Mouse (Mus musculus): ENCODE measurements at regions not wholly inside any gene's neighbourhood (a gene's known extent, or its start where the extent isn't known, plus 50 kb on each side); places are given as distances from the start of the nearest gene placed in this dataset.

GRCm38 (mm10) chr5:49641206-49641830 is 116.6 kb upstream of the Kcnip4 start:
- H3K27me3 ChIP-seq (ENCODE audit: control insufficient read depth, insufficient read depth, low read length), result no peaks in the 10 kb centered on the region
- H3K4me2 ChIP-seq (ENCODE audit: low read depth), result no peak overlapping the region
- DNase-seq (ENCODE audit: low spot score), result no peak
- H3K4me3 ChIP-seq (ENCODE audit: low read depth, low read length), result no peak overlapping the region
- no peaks in the 10 kb centered on the region for H3K36me3 ChIP-seq (ENCODE audit: control insufficient read depth, insufficient read depth, low read length)
- no peak overlapping the region for H3K27ac ChIP-seq (ENCODE audit: low read depth, low read length)
- no peaks in the 10 kb centered on the region for H3K4me1 ChIP-seq (ENCODE audit: control insufficient read depth, insufficient read depth, low read length)
- ATAC-seq (ENCODE audit: insufficient read depth, low FRiP score, low TSS enrichment), result no peak
- 84% methylated on average over 12 of the region's 12 CpGs for WGBS
- no peaks in the 10 kb centered on the region for H3K9me3 ChIP-seq (ENCODE audit: control insufficient read depth, low read length)
- H3K9ac ChIP-seq (ENCODE audit: low read length), result no peak overlapping the region

GRCm38 (mm10) chr5:49639637-49640036 is 114.9 kb upstream of the Kcnip4 start:
- Histone ChIP-seq H3K36me3 (ENCODE audit: control insufficient read depth, insufficient read depth, low read length) (no peaks in the 10 kb centered on the region), H3K27me3 (ENCODE audit: control insufficient read depth, insufficient read depth, low read length) (no peaks in the 10 kb centered on the region), H3K9ac (ENCODE audit: low read length) (no peak overlapping the region), H3K27ac (ENCODE audit: low read depth, low read length) (no peak overlapping the region), H3K4me3 (ENCODE audit: low read depth, low read length) (no peak overlapping the region), H3K9me3 (ENCODE audit: control insufficient read depth, low read length) (no peaks in the 10 kb centered on the region), H3K4me2 (ENCODE audit: low read depth) (no peak overlapping the region), H3K4me1 (ENCODE audit: control insufficient read depth, insufficient read depth, low read length) (no peaks in the 10 kb centered on the region)
- 92% methylated on average over 4 of the region's 4 CpGs for WGBS
- no peak for DNase-seq (ENCODE audit: low spot score)
- ATAC-seq (ENCODE audit: insufficient read depth, low FRiP score, low TSS enrichment), result no peak

- DNase-seq (ENCODE audit: low spot score), result no peak
- no peak overlapping the region for H3K4me2 ChIP-seq (ENCODE audit: low read depth)
- no peak overlapping the region for H3K4me3 ChIP-seq (ENCODE audit: low read depth, low read length)
- no peaks in the 10 kb centered on the region for H3K9me3 ChIP-seq (ENCODE audit: control insufficient read depth, low read length)
- 97% methylated on average over 1 of the region's 1 CpGs for WGBS
- H3K4me1 ChIP-seq (ENCODE audit: control insufficient read depth, insufficient read depth, low read length), result no peaks in the 10 kb centered on the region
- no peak overlapping the region for H3K9ac ChIP-seq (ENCODE audit: low read length)
- no peaks in the 10 kb centered on the region for H3K27me3 ChIP-seq (ENCODE audit: control insufficient read depth, insufficient read depth, low read length)
- ATAC-seq (ENCODE audit: insufficient read depth, low FRiP score, low TSS enrichment), result no peak
- no peaks in the 10 kb centered on the region for H3K36me3 ChIP-seq (ENCODE audit: control insufficient read depth, insufficient read depth, low read length)
- no peak overlapping the region for H3K27ac ChIP-seq (ENCODE audit: low read depth, low read length)
Measured at GRCm38 (mm10) chr5:49620152-49620551, 95.4 kb upstream of the Kcnip4 start.

DNA sequence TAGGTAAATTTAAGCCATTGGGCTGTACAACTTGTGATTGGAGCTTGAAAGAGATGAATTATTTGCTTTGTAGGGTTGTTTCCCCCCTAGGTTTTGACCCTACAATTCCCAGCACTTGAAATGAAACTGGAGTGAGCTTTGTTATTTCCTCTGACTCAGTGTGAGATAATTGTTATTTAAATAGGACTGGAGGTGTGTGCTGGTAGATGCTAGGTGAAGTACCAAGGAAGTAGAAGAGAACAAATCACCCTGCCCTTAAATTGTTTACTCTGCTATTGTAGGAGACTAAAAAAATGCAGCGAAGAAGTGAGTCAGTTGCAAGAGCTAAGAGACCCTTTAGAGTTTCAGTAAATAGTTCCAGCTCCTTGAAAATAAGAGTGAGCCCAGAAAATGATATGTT is 82.1 kb upstream of the Kcnip4 start:
- Histone ChIP-seq H3K27ac (ENCODE audit: low read depth, low read length) (no peak overlapping the region), H3K4me1 (ENCODE audit: control insufficient read depth, insufficient read depth, low read length) (no peaks in the 10 kb centered on the region), H3K4me2 (ENCODE audit: low read depth) (no peak overlapping the region), H3K36me3 (ENCODE audit: control insufficient read depth, insufficient read depth, low read length) (no peaks in the 10 kb centered on the region), H3K4me3 (ENCODE audit: low read depth, low read length) (no peak overlapping the region), H3K9me3 (ENCODE audit: control insufficient read depth, low read length) (no peaks in the 10 kb centered on the region), H3K27me3 (ENCODE audit: control insufficient read depth, insufficient read depth, low read length) (no peaks in the 10 kb centered on the region), H3K9ac (ENCODE audit: low read length) (no peak overlapping the region)
- no peak for ATAC-seq (ENCODE audit: insufficient read depth, low FRiP score, low TSS enrichment)
- 33% methylated on average over 1 of the region's 1 CpGs for WGBS
- DNase-seq (ENCODE audit: low spot score), result no peak

- H3K4me1 ChIP-seq (ENCODE audit: control insufficient read depth, insufficient read depth, low read length), result no peaks in the 10 kb centered on the region
- no peaks in the 10 kb centered on the region for H3K36me3 ChIP-seq (ENCODE audit: control insufficient read depth, insufficient read depth, low read length)
- ATAC-seq (ENCODE audit: insufficient read depth, low FRiP score, low TSS enrichment) (no peak), DNase-seq (ENCODE audit: low spot score) (no peak)
- H3K4me2 ChIP-seq (ENCODE audit: low read depth), result no peak overlapping the region
- H3K27me3 ChIP-seq (ENCODE audit: control insufficient read depth, insufficient read depth, low read length), result no peaks in the 10 kb centered on the region
- no peak overlapping the region for H3K4me3 ChIP-seq (ENCODE audit: low read depth, low read length)
- no peak overlapping the region for H3K27ac ChIP-seq (ENCODE audit: low read depth, low read length)
- H3K9ac ChIP-seq (ENCODE audit: low read length), result no peak overlapping the region
- WGBS, result 87% methylated on average over 3 of the region's 3 CpGs
- no peaks in the 10 kb centered on the region for H3K9me3 ChIP-seq (ENCODE audit: control insufficient read depth, low read length)
Measured at GRCm38 (mm10) chr5:49580777-49581176, 56.1 kb upstream of the Kcnip4 start.

DNA sequence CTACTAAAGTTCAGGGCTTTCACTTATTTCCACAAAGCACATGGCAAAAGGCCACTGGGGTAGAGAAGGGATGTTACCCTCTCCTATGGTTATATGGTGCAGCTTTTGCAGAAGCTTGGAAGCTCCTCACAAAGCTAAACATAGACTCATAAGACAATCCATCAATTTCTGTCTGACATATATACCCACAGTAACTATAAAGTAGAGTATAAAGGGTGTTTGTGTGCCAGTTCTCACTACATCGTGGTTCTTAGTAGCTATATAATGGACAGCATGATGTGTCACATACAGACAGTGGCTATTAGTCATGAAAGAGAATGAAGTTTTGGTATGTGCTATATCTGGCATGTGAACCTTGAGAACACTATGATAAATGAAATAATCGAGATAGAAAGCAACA is 51.2 kb upstream of the Kcnip4 start:
- Histone ChIP-seq H3K9ac (ENCODE audit: low read length) (no peak overlapping the region), H3K4me1 (ENCODE audit: control insufficient read depth, insufficient read depth, low read length) (no peaks in the 10 kb centered on the region), H3K4me3 (ENCODE audit: low read depth, low read length) (no peak overlapping the region), H3K4me2 (ENCODE audit: low read depth) (no peak overlapping the region), H3K27ac (ENCODE audit: low read depth, low read length) (no peak overlapping the region), H3K27me3 (ENCODE audit: control insufficient read depth, insufficient read depth, low read length) (no peaks in the 10 kb centered on the region), H3K36me3 (ENCODE audit: control insufficient read depth, insufficient read depth, low read length) (no peaks in the 10 kb centered on the region), H3K9me3 (ENCODE audit: control insufficient read depth, low read length) (no peaks in the 10 kb centered on the region)
- WGBS, result 69% methylated on average over 2 of the region's 2 CpGs
- no peak for ATAC-seq (ENCODE audit: insufficient read depth, low FRiP score, low TSS enrichment)
- no peak for DNase-seq (ENCODE audit: low spot score)

All from neural tube, embryonic 11.5 days (tissue).